Mouse (Mus musculus) heart, embryonic 16.5 days (tissue): ENCODE measurements around the gene Macrod1. TPM values are rescaled to one million over a fixed set of nuclear protein-coding genes. Genes with fewer than 3 reads are reported as not detected.

Experiments
- ATAC-seq: fragments of 200-750 bp; cut with Nextera tagmentation; replicated peaks from 2 replicates; pipeline ENCODE4 v1.8.0; 2017; ENCODE audit warnings: moderate number of reproducible peaks; ENCODE audit not compliant: insufficient read depth, low FRiP score; ENCODE audit errors: extremely low read depth
- H3K27ac ChIP-seq: fragments of 300-500 bp; sonication (generic); 2 replicates; pipeline ENCODE4 v1.5.1; 2014; ENCODE audit warnings: mild to moderate bottlenecking, low read length, control low read depth, moderate library complexity
- H3K27me3 ChIP-seq: fragments of 300-500 bp; sonication (generic); 2 replicates; pipeline ENCODE4 v1.6.1; 2014; ENCODE audit warnings: low read length, mixed read lengths; ENCODE audit not compliant: control insufficient read depth, insufficient read depth
- H3K36me3 ChIP-seq: fragments of 300-500 bp; sonication (generic); 2 replicates; pipeline ENCODE4 v1.6.1; 2014; ENCODE audit not compliant: control insufficient read depth, insufficient read depth
- H3K4me1 ChIP-seq: fragments of 300-500 bp; sonication (generic); 2 replicates; pipeline ENCODE4 v1.6.1; 2014; ENCODE audit warnings: low read length, mixed read lengths; ENCODE audit not compliant: control insufficient read depth, insufficient read depth
- H3K4me2 ChIP-seq: fragments of 300-500 bp; sonication (generic); 2 replicates; pipeline ENCODE4 v1.6.1; 2014; ENCODE audit warnings: low read depth, mild to moderate bottlenecking, control low read depth, low read length
- H3K4me3 ChIP-seq: fragments of 300-500 bp; sonication (generic); 2 replicates; pipeline ENCODE4 v1.5.1; 2014; ENCODE audit warnings: mild to moderate bottlenecking, control low read depth, low read length
- H3K9ac ChIP-seq: fragments of 300-500 bp; sonication (generic); 2 replicates; pipeline ENCODE4 v1.6.1; 2014; ENCODE audit warnings: low read length, control low read depth
- H3K9me3 ChIP-seq: fragments of 300-500 bp; sonication (generic); replicated peaks from 2 replicates; pipeline ENCODE4 v1.6.1; 2016; ENCODE audit warnings: low read length; ENCODE audit not compliant: control insufficient read depth
- WGBS: fragments of 180-500 bp; shearing (Covaris S2); extraction: QIAGEN DNeasy Blood & Tissue Kit; methylation state at CpG from one replicate; pipeline ENCODE4 v1.1.7; 2014; 5-methylcytosine and 5-hydroxymethylcytosine counted together
- polyA plus RNA-seq: library from polyadenylated mRNA; unstranded; fragments of >200 nt; fragmentation: Nextera tagmentation; extraction: Ambion mirVana; gene quantifications from 2 replicates; pipeline ENCODE4 v1.2.1, GENCODE M21; 2015

The Macrod1 gene
- polyA plus RNA-seq, 1 experiment from 2014 or later: 61.0 TPM

GRCm38 (mm10) chr19:7182273-7182949 is 125.8 kb downstream of the Macrod1 start:
- Histone ChIP-seq H3K4me1 (peaks cover 32% of the 10 kb centered on the region), H3K9ac (peak overlapping the region; percentile 51), H3K9me3 (no peaks in the 10 kb centered on the region), H3K4me3 (peak overlapping the region; percentile 30), H3K4me2 (peak overlapping the region; percentile 64), H3K27me3 (peaks cover 9% of the 10 kb centered on the region; the same call in 1 of the 2 replicates), H3K27ac (peak overlapping the region; percentile 34; the same call in 1 of the 2 replicates), H3K36me3 (no peaks in the 10 kb centered on the region)
- WGBS: 3% methylated on average over 23 of the region's 23 CpGs
- peak; percentile 71 for ATAC-seq

- WGBS: 70% methylated on average over 11 of the region's 11 CpGs
Measured at GRCm38 (mm10) chr19:7183419-7183818, 126.8 kb downstream of the Macrod1 start.

GRCm38 (mm10) chr19:7185059-7185458 is 128.4 kb downstream of the Macrod1 start:
- H3K9me3 ChIP-seq: no peaks in the 10 kb centered on the region
- H3K4me2 ChIP-seq: no peak overlapping the region
- no peak for ATAC-seq
- H3K27ac ChIP-seq: no peak overlapping the region
- peaks cover 9% of the 10 kb centered on the region; the same call in 1 of the 2 replicates for H3K27me3 ChIP-seq
- no peak overlapping the region for H3K9ac ChIP-seq
- H3K4me3 ChIP-seq: no peak overlapping the region
- H3K36me3 ChIP-seq: no peaks in the 10 kb centered on the region
- WGBS: 73% methylated on average over 4 of the region's 4 CpGs
- H3K4me1 ChIP-seq: peaks cover 23% of the 10 kb centered on the region

More at GRCm38 (mm10) chr19:7183419-7183818, 126.8 kb downstream of the Macrod1 start:
- Histone ChIP-seq H3K4me3 (no peak overlapping the region), H3K9ac (no peak overlapping the region), H3K27me3 (peaks cover 9% of the 10 kb centered on the region; the same call in 1 of the 2 replicates), H3K9me3 (no peaks in the 10 kb centered on the region), H3K36me3 (no peaks in the 10 kb centered on the region), H3K27ac (no peak overlapping the region), H3K4me1 (peaks cover 30% of the 10 kb centered on the region), H3K4me2 (no peak overlapping the region)
- ATAC-seq: no peak

GRCm38 (mm10) chr19:7185715-7186291 is 129.2 kb downstream of the Macrod1 start:
- Histone ChIP-seq H3K27me3 (peaks cover 9% of the 10 kb centered on the region; the same call in 1 of the 2 replicates), H3K4me1 (peaks cover 19% of the 10 kb centered on the region), H3K36me3 (no peaks in the 10 kb centered on the region), H3K4me2 (no peak overlapping the region), H3K9me3 (no peaks in the 10 kb centered on the region), H3K4me3 (no peak overlapping the region), H3K27ac (no peak overlapping the region), H3K9ac (no peak overlapping the region)
- no peak for ATAC-seq
- 30% methylated on average over 18 of the region's 18 CpGs for whole genome bisulfite sequencing

- no peak for ATAC-seq
- Histone ChIP-seq H3K36me3 (no peaks in the 10 kb centered on the region), H3K9me3 (no peaks in the 10 kb centered on the region), H3K4me1 (peaks cover 8% of the 10 kb centered on the region), H3K9ac (no peak overlapping the region), H3K27ac (no peak overlapping the region), H3K27me3 (peaks cover 9% of the 10 kb centered on the region; the same call in 1 of the 2 replicates), H3K4me2 (no peak overlapping the region), H3K4me3 (no peak overlapping the region)
- 64% methylated on average over 5 of the region's 5 CpGs for WGBS
Measured at GRCm38 (mm10) chr19:7187157-7187556, 130.5 kb downstream of the Macrod1 start.

GRCm38 (mm10) chr19:7189026-7189425 is 132.4 kb downstream of the Macrod1 start:
- no peak overlapping the region for H3K4me3 ChIP-seq
- no peak overlapping the region for H3K9ac ChIP-seq
- H3K4me1 ChIP-seq: no peaks in the 10 kb centered on the region
- H3K9me3 ChIP-seq: no peaks in the 10 kb centered on the region
- 60% methylated on average over 4 of the region's 4 CpGs for WGBS
- peaks cover 2% of the 10 kb centered on the region; the same call in 1 of the 2 replicates for H3K27me3 ChIP-seq
- H3K27ac ChIP-seq: no peak overlapping the region
- H3K4me2 ChIP-seq: no peak overlapping the region
- H3K36me3 ChIP-seq: no peaks in the 10 kb centered on the region
- no peak for ATAC-seq

- H3K27me3 ChIP-seq: no peaks in the 10 kb centered on the region
- no peak overlapping the region for H3K27ac ChIP-seq
Measured at GRCm38 (mm10) chr19:7190986-7191385, 134.4 kb downstream of the Macrod1 start.

GRCm38 (mm10) chr19:7191639-7192038 is 135.0 kb downstream of the Macrod1 start:
- Histone ChIP-seq H3K9me3 (no peaks in the 10 kb centered on the region), H3K9ac (no peak overlapping the region), H3K4me1 (peaks cover 9% of the 10 kb centered on the region), H3K4me2 (no peak overlapping the region), H3K27ac (no peak overlapping the region), H3K27me3 (no peaks in the 10 kb centered on the region), H3K4me3 (no peak overlapping the region), H3K36me3 (no peaks in the 10 kb centered on the region)
- ATAC-seq: no peak
- 44% methylated on average over 6 of the region's 6 CpGs for WGBS

More at GRCm38 (mm10) chr19:7190986-7191385, 134.4 kb downstream of the Macrod1 start:
- no peak for ATAC-seq
- Histone ChIP-seq H3K4me1 (peaks cover 3% of the 10 kb centered on the region), H3K9ac (no peak overlapping the region), H3K36me3 (no peaks in the 10 kb centered on the region), H3K4me3 (no peak overlapping the region), H3K4me2 (no peak overlapping the region), H3K9me3 (no peaks in the 10 kb centered on the region)
- WGBS: 61% methylated on average over 5 of the region's 5 CpGs

GRCm38 (mm10) chr19:7192561-7192967 is 136.0 kb downstream of the Macrod1 start:
- Histone ChIP-seq H3K27me3 (no peaks in the 10 kb centered on the region), H3K4me3 (no peak overlapping the region), H3K36me3 (peaks cover 5% of the 10 kb centered on the region; the same call in 1 of the 2 replicates), H3K27ac (no peak overlapping the region), H3K9me3 (no peaks in the 10 kb centered on the region), H3K9ac (no peak overlapping the region), H3K4me2 (no peak overlapping the region), H3K4me1 (peaks cover 16% of the 10 kb centered on the region)
- WGBS: 54% methylated on average over 2 of the region's 2 CpGs
- no peak for ATAC-seq
